Mouse (Mus musculus): ENCODE results near the gene Gm44511. TPM values are rescaled to one million over a fixed set of nuclear protein-coding genes. Genes with fewer than 3 reads are reported as not detected.
"Not testable (repeated sequence)": the region's sequence is repeated elsewhere in the genome, so short reads cannot be mapped to it uniquely, and the experiment has no call there.

The Gm44511 gene
- total RNA-seq, 2 experiments from 2014 or later: not detected

DNA sequence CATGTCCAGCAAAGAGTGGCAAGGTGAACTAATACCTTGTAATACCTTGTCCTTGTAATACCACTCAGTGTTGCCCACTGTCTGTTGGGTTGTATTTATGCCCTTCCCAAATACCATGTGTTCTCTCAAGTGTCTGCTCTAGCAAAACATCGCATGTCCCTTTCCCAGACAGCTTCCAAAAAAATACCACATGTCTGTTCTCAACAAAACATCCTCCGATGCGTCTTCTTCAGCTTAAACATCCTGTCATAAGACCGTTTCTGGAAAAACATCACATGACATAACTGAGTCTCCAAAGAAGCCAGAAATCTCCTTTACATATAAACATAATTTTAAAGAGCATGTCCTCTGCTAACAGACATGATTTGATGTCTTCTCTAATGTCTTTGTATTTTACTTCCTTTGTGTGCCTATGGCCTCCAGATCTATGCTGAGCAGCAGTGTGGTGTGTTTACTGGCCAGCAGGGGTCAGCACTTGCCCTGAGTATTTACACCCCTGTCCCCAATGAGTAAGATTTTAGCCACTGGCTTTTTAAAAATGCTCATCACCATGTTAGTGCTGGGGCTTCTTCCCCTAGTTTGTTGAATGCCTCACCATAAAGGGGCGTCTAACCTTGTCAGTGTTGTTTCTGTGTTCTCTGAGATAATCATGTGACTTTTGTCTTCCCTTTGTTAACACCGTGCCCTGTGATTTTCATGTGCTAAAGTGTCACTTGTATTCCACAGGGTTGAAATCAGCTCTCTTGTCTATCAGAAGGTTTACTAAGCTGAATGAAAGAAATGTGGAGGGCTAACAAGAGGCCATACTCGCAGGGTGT is 21.1 kb downstream of the Gm44511 start:
- peak; percentile 17 to 23 for DNase-seq
- intact Hi-C loops (cut with DNase I): loop anchor here (1.0 kb wide), 1 partner anchor 33 kb away; no protein-coding TSS in a partner anchor

DNA sequence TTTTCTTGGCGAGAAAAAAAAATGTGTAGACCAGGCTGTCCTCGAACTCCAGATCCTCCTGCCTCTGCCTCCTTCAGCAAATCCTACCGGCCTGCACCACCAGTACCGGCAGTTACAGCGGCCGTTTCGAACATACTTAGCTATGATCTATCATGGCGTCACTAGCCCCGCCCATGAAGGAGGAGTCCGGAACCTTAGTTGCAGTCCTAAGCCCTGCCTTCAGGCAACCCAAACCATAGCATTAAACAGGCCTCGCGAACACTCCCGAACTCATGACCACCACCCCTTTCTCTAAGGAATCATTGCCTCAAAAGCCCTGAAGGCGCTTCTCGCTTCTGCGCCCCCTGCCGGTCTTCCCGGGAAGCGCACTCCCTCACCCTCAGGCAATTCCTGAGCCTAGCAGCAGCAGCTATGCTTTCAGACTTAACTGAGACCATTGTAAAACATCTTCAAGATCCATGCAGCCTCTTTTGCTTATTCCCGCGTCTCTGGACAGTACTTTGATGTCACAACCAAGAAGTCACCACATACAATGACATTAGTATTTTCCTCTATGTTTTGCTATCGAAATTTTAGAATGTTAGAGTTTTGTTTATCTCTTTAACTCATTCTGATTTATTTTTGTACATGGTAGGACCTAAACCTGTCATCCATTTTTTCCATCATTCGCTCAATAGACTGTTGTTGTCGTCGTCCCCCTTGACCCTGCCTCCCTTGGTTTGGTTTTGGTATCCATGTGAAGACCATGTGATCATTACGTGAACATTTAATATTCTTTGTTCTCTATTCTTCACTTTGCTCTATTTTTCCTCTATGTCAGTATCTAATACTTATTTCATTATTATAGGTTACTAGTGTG is 22.9 kb downstream of the Gm44511 start:
- peak; percentile 93 to 94 for DNase-seq
- intact Hi-C loops (cut with DNase I): loop anchor here (2.0 kb wide), 1 partner anchor 38 kb away; no protein-coding TSS in a partner anchor

DNA sequence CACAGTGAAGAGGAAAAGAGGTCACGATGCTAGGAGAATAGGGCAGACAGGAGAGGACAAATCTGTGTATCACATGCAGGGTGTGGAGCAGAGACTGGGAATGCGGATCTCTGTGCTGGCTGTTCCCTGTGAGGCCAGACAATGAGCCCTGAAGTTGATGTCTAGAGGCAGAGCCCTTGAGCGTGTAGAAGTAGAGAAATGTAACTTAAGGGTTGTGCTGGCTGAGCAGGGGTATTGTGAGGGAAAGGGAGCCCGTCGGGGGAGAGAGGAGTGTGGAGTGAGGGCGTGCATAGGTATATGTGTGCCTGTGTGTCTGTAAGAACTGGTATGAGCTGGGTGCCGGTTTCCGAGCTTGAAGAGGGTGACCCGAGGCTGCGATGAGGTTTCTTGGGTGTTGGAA is 23.6 kb downstream of the Gm44511 start:
- DNase-seq: peak in 1 of 2 experiments; percentile 15
- intact Hi-C loops (cut with DNase I): loop anchor here (2.0 kb wide), 1 partner anchor 38 kb away; no protein-coding TSS in a partner anchor

DNA sequence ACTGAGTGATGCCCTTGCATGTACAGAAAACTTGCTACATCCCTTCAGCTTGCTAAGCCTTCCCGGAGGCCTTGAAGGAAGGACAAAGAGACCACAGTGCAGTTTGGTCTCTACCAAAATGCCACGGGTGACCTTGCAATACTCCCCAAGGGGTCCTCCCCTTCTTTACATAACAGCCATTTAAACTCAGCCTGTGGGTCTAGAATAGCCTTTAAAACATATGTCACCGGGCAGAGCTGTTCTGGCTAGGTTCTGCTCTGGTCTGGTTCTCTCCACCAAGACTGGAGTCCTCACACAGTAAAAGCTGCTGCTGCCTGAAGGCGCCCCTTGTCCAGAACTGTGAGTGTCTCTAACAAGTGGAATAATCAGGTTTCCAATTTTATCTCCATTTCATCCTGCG is 25.4 kb downstream of the Gm44511 start:
- DNase-seq; intact Hi-C loops (cut with DNase I): not testable (repeated sequence)

DNA sequence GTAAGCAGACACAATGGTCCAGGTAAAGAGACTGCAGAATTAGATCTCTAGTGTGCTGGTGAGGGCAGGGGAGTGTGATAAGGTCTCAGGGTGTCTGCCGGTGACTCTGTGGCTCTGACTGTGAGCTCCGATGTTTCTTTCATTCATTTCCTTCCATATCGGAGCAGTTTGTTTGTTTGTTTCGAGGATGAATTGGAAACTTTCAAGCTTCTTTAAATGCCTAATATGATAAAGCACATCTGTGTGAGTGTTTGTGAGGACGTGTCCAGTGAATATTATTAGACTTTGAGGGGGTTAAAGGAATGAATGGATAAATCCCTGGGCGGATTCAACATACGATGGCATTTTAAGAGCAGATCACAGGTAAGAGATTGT is 26.2 kb downstream of the Gm44511 start:
- intact Hi-C loops (cut with DNase I): no loop called here
- no peak for DNase-seq

DNA sequence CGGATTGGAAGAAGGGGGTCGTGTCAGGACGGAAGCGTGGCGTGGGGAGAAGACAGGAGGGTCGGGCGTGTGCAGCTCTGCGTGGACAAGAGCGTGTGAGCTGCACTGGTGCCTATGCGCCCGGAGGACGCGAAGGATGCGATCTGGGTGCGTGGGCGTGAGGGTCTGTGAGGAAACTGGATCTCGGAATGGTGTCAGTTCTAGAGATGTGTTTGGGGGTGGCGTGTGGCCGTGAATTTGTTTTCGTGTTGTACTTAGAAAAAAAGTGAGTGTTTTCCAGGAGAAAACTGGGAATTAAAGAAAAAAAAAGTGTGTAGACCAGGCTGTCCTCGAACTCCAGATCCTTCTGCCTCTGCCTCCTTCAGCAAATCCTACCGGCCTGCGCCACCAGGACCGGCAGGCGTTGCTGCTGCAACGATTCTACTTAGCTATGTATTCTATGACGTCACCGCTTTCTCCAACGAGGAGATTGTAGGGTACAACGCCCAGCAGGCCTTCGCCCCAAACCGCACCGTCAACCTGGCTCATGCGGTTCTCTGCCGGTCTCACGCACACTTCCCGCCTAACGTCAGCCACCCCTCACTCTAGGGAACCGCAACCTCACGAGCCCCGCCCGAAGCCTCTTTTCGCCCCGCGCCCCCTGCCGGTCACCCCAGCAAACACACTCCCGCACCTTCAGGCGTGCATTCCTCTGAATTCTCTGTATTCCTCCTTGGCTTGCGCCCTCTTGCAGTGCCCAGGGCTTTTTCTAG is 26.8 kb downstream of the Gm44511 start:
- DNase-seq: peak; percentile 73 to 87
- intact Hi-C loops (cut with DNase I): not testable (repeated sequence)

DNA sequence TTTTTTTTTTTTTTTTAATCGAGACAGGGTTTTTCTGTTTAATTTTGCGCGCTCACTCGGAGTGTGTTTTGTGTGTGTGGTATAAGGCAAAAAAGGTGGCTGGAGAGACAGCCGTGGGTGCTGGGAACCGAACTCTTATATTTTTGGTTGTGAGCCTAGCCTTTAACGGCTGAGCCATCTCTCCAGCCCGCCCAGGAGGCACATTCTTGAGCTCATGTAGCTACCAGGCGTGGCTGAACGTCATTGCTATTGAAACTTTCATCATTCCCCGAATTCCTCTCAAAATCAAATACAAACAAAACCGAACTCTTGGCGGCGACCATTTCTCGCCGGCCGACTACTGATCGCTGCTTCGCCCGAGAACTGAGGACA is 27.4 kb downstream of the Gm44511 start:
- intact Hi-C loops (cut with DNase I): not testable (repeated sequence)
- peak; percentile 51 to 76 for DNase-seq

DNA sequence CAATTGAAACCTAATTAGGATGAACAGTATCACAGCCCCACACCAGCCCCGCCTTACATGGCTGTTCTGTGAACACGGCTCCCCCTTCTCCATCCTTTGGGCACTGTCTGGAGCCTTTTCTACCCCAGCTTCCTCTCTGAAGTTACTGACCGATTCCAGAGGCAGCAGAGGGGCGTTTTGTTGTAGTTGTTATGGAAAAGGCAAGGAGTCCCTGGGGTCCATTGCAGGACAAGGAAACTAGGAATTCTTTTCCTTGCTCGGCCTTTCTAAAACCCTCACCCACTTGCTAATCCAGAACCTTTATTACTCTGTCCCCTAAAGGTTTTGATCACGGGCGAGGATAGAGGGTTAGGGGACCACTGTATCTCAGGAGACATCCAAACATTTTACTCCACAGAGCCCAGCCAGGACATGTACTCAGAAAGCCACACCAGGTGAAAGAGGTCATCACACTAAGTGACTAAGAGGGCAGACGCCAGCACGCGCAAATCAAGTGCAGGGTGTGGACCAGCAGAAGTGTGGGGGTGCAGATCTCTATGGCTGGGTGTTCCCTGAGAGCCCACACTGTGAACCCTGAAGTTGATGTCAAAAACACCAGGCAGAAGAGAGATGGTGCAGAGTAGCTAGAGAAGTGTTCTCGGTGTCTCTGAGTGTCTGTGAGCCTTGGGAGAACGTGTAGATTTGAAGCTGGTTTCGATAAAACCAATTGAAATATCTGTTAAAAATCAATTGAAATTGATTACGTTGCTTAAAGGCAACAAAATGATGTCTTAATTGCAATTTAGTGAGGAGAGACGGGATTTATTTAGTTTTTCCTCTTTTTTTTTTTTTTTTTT is 28.0 kb downstream of the Gm44511 start:
- DNase-seq: peak in 1 of 2 experiments; percentile 15

DNA sequence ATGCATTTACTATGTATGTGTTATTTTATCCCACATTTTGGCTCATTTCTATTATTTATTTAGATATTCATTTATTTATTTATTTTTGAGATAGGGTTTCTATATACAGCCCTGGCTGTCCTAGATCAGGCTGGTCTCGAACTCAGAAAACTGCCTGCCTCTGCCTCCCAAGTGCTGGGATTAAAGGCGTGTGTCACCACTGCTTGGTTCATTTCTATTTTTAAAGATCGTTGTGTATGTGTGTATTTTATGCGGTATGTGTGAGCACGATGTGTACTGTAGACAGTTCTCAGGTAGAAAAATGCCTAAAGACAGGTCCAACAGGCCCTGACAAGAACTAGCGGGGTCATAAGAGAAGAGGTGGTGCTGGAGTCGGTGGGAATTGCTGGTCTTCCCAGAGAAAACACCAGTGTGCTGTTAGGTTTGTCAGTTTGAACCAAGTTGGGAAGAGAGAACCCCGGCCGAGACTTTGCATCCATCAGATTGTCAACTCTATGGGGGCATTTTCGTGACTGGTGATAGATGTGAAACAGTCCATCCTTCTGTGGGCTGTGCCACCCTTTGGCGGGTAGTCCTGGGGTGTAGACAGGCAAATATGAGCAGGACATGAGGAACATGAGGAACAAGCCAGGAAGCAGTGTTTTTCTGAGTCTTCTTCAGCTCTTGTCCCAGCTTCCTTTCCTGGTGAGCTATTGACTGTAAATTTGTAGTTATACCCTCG is 28.8 kb downstream of the Gm44511 start:
- intact Hi-C loops (cut with DNase I): no loop called here
- no peak for DNase-seq

More for the DNA sequence above, 28.0 kb downstream of the Gm44511 start:
- intact Hi-C loops (cut with DNase I): no loop called here

DNA sequence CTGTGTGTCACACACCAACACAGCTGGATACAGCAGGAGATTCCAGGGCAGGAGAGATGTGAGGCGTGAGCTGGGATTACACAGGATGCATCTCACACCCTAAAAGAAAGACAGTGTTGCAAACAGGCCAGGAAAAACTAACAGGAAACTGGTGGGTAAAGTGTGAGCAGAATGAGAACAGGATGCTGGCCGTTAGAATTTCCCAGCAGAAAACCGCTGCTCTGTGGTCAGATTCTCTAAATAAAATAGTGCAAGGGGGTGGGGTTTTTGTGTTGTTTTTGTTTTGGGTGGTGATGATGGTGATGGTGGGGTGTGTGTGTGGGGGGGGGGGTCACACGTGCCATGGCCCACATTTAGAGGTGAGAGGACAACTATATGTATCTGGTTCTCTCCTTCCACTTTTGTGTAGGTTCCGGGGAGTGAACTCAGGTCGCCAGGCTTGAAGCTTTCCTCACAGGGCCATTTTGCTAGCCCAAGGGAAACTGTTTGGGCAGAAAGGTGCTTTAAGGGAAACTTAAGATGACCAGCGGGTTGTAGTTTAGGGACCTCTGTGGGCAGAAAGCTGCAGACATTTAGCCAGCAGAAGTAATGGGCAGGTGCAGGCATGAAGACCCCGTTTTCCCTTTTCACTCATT is 29.7 kb downstream of the Gm44511 start:
- intact Hi-C loops (cut with DNase I): no loop called here
- no peak for DNase-seq

DNA sequence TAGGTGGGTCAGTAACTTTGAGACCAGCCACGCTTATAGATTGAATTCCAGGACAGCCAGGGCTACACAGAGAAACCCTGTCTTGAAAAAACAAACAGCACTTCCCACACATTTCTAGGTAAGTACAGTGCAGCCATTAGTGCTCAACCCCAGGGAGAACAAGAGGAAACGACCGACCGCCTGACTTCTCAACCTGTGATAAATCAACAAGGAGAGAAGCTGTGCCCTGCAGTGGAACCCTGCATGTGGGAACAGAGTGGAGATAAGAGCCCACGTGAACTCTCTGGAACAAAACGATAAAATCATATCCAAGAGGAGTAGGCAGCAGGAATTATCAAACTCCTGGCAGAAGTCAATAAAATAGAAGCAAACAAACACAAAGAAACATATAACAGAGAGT is 32.4 kb downstream of the Gm44511 start:
- intact Hi-C loops (cut with DNase I): no loop called here
- DNase-seq: no peak

DNA sequence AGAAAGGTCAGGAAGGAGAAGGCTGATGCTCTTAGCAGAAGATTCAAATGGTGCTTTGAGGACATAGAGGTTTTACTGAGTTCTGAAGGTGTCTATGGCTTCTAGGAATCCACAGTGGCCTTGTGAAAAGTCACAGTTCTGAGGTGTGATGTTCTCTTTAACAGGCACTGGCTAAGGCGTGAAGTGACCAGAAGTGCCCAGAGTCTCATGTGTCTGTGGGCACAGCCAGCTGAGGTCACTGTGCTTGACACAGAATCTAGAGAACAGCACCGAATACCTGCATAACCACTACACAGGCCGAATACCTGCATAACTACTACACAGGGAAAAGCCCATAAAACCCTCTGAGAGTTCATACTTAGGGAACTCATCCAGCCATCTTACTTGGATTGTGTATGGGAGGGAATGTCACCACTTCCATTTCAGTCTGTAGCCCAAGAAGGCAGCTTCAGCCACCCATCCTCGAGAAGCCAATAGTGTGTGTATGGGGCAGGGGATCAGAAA is 35.6 kb downstream of the Gm44511 start:
- DNase-seq: not testable (repeated sequence)
- intact Hi-C loops (cut with DNase I): loop anchor here (2.0 kb wide), 1 partner anchor 166 kb away; no protein-coding TSS in a partner anchor

DNA sequence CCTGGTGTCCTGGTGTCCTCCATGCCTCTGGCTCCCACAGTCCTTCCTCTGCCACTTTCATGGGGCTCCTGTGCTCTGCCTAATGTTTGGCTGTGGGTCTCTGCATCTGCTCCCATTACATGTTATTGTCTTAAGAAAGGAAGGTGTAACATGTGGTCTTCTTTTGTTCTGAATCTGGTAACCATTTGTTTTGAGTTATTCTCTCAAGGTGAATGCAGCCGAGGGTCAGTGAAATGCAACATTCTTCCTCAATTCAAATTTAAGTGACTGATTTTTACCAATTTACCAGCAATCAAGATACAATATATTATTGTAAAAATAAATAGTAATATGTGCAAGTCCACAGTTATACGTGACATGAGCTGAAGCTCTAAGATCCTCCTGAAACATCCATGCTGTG is 37.0 kb downstream of the Gm44511 start, which contains the start of gene Klrb1c:
TSS of gene Klrb1c (minus strand) at position 101 of the 400 bp plus-strand sequence.
- DNase-seq: no peak
- intact Hi-C loops (cut with DNase I): no loop called here

DNA sequence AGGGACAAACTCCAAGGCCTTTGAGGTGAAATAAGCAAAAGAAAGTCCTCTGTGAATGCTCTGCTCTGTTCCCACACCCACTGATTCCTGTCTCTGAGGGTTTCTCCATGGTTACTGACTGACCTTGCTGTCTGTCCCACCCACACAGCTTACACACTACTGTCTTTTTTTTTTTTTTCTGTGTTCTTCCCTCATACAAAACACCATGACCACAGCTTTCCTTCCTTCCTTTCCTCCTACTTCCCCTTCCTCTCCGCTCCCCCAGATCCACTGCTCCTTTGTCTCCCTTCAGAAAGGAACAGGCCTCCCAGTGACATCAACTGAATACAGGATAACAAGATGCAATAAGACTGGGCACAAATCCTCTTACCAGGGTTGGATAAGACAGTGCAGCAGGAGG is 37.6 kb downstream of the Gm44511 start:
- DNase-seq: no peak
- intact Hi-C loops (cut with DNase I): no loop called here

DNA sequence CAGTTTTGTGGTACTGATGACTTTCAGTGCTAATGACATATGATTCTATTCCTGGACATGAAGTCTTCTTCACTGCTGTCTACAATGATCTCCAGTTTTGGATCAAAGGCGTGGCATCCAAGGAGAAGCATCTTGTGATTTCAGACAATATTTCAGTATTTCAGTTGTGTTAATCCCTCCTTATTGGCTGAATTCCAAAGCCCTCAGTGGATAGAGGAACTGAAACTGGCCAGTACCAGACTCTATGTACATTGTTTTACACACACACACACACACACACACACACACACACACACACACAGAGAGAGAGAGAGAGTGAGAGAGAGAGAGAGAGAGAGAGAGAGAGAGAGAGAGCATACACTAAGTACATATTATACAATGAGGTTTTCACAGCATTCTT is 39.7 kb downstream of the Gm44511 start:
- intact Hi-C loops (cut with DNase I): not testable (repeated sequence)

DNA sequence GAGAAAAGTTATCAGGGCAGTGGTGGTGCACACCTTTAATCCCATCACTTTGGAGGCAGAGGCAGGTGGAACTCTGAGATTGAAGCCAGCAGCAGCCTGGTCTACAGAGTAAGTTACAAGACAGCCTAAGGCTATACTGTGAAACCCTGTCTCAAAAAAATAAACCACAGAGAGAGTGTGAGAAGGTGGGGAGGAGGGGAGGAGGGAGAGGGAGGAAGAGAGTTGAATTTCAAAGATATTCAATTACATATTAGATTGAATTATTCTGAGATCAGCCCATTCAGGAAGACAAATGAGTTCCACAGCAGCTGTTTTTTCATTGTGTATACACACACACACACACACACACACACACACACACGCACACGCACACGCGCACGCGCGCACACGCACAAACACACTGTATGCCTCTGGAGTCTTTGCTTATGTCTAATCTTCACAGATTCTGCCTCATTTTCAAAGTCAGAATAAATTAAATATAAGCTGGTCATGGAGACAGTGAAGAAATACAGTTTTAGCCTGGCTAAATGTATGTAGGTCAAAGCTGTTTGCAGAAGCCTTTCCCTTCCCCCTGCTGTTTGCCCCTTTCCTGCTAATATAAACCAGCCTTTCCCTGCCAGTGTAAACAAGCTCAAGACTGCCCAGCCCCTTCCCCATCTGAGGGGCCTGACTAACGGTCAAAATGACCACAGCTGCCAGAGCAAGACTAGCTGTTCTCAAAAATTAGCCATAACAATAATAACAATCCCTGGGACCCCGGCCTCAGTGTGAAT is 56.4 kb downstream of the Gm44511 start:
- intact Hi-C loops (cut with DNase I): loop anchor here (10.0 kb wide), 1 partner anchor 465 kb away; no protein-coding TSS in a partner anchor
- DNase-seq: no peak

More for the DNA sequence above, 39.7 kb downstream of the Gm44511 start:
- DNase-seq: not testable (repeated sequence)

DNA sequence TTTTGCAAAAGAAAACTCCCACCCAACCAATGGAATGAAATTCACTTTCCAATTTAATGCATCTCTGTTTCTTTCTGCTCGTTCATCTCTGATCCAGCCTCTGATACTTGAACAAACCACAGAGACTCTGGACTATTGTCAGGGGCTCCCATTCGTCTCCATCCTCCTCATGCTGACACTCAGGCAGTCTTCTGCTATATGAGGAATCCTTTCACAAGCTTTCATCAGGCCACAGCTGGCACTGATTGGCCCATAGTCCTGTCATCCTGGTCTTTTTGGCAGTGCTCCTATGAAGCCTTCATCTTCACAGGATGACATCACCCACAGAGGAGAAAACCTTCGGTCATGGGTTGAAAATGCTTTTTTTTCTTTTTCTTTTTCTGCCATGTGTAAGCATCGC is 58.1 kb downstream of the Gm44511 start:
- intact Hi-C loops (cut with DNase I): loop anchor here (10.0 kb wide), 1 partner anchor 467 kb away; no protein-coding TSS in a partner anchor

More for the DNA sequence above, 58.1 kb downstream of the Gm44511 start:
- no peak for DNase-seq
